Mouse (Mus musculus) CH12.LX (cell line): ENCODE results near the gene Stat1. TPM values are rescaled to one million over a fixed set of nuclear protein-coding genes. Genes with fewer than 3 reads are reported as not detected.
A peak's percentile ranks its signal among the peaks of the same experiment; 100 is the strongest.

Experiments
- DNase-seq: peaks from one replicate; pipeline ENCODE4 v3.0.0-alpha.2; 2013; ENCODE audit errors: extremely low read depth
- H3K27ac ChIP-seq: 2 replicates; pipeline ENCODE4 v1.5.1; 2012; ENCODE audit warnings: low read depth, mild to moderate bottlenecking, control low read depth, moderate library complexity; ENCODE audit not compliant: insufficient read depth
- H3K27me3 ChIP-seq: replicated peaks from 2 replicates; pipeline ENCODE3; 2012; ENCODE audit warnings: inconsistent platforms
- H3K36me3 ChIP-seq, 2 experiments: replicated peaks in 1 of 2; 2 replicates each; pipeline versions ENCODE3 to v1.6.1; 2012; ENCODE audit warnings: inconsistent platforms in 1 of 2, low read length in 1 of 2, mild to moderate bottlenecking in 1 of 2, mixed read lengths in 1 of 2, moderate library complexity in 1 of 2; ENCODE audit not compliant: control insufficient read depth in 1 of 2, insufficient read depth in 1 of 2
- H3K4me1 ChIP-seq, 2 experiments: 2 replicates each; pipeline ENCODE4 v1.6.1; 2012; ENCODE audit warnings: inconsistent platforms in 1 of 2, moderate library complexity in 1 of 2; ENCODE audit not compliant: insufficient read depth in 2 of 2, control insufficient read depth in 1 of 2
- H3K4me2 ChIP-seq: 2 replicates; pipeline ENCODE4 v1.6.1; 2012; ENCODE audit warnings: low read depth, mild to moderate bottlenecking, control low read depth; ENCODE audit not compliant: poor library complexity, insufficient read depth, severe bottlenecking
- H3K4me3 ChIP-seq, 3 experiments: fragments of 150-350 bp in 1 of 3; sonication (generic) in 1 of 3; replicated peaks in 1 of 3; 2 replicates each; pipeline versions ENCODE3 to v1.5.1; 2011 to 2012; ENCODE audit warnings: low read depth in 2 of 3, low read length in 2 of 3, mild to moderate bottlenecking in 2 of 3, moderate library complexity in 2 of 3, control low read depth in 1 of 3, improper control_type of control experiment in 1 of 3, inconsistent platforms in 1 of 3, mixed read lengths in 1 of 3; ENCODE audit not compliant: poor library complexity in 1 of 3
- H3K79me2 ChIP-seq: replicated peaks from 2 replicates; pipeline ENCODE4 v1.6.1; 2012; ENCODE audit warnings: mild to moderate bottlenecking, moderate library complexity; ENCODE audit not compliant: control insufficient read depth, poor library complexity, insufficient read depth, severe bottlenecking; ENCODE audit errors: extremely low read depth
- H3K9ac ChIP-seq: 2 replicates; pipeline ENCODE4 v1.6.1; 2012; ENCODE audit warnings: low read depth, mild to moderate bottlenecking, control low read depth, moderate library complexity; ENCODE audit not compliant: insufficient read depth
- H3K9me3 ChIP-seq: replicated peaks from 2 replicates; pipeline ENCODE3; 2012; ENCODE audit warnings: low read length, inconsistent platforms, mixed read lengths
- BHLHE40 ChIP-seq: IDR thresholded peaks from 2 replicates; pipeline ENCODE4 v1.6.1; 2011; ENCODE audit warnings: mild to moderate bottlenecking, low read depth, low read length, improper control_type of control experiment
- CHD1 ChIP-seq: IDR thresholded peaks from 2 replicates; pipeline ENCODE4 v1.6.1; 2012; ENCODE audit warnings: low read depth, low read length, improper control_type of control experiment, inconsistent platforms
- CHD2 ChIP-seq: IDR thresholded peaks from 2 replicates; pipeline ENCODE4 v1.6.1; 2011; ENCODE audit warnings: low read length, improper control_type of control experiment
- CTCF ChIP-seq, 2 experiments: IDR thresholded peaks in 1 of 2; conservative IDR thresholded peaks in 1 of 2; 2 replicates each; pipeline ENCODE4 v1.5.1; 2011 to 2012; ENCODE audit warnings: low read depth in 2 of 2, low read length in 2 of 2, improper control_type of control experiment in 1 of 2, inconsistent platforms in 1 of 2, mild to moderate bottlenecking in 1 of 2, moderate library complexity in 1 of 2
- E2F4 ChIP-seq: IDR thresholded peaks from 2 replicates; pipeline ENCODE4 v1.6.1; 2011; ENCODE audit warnings: low read depth, low read length, improper control_type of control experiment; ENCODE audit not compliant: insufficient replicate concordance
- ELF1 ChIP-seq: IDR thresholded peaks from 2 replicates; pipeline ENCODE4 v1.6.1; 2014; ENCODE audit warnings: low read depth, mild to moderate bottlenecking, inconsistent platforms, low read length, improper control_type of control experiment
- EP300 ChIP-seq: IDR thresholded peaks from 2 replicates; pipeline ENCODE4 v1.6.1; 2011; ENCODE audit warnings: low read length, improper control_type of control experiment
- ETS1 ChIP-seq: conservative IDR thresholded peaks from 2 replicates; pipeline ENCODE4 v1.6.1; 2012; ENCODE audit warnings: low read depth, mild to moderate bottlenecking, inconsistent platforms, low read length, improper control_type of control experiment, moderate library complexity
- GABPA ChIP-seq: IDR thresholded peaks from 2 replicates; pipeline ENCODE4 v1.6.1; 2012; ENCODE audit warnings: low read depth, low read length, improper control_type of control experiment, inconsistent platforms; ENCODE audit not compliant: insufficient replicate concordance
- HCFC1 ChIP-seq: IDR thresholded peaks from 2 replicates; pipeline ENCODE4 v1.6.1; 2012; ENCODE audit warnings: low read depth, mild to moderate bottlenecking, inconsistent platforms, low read length, improper control_type of control experiment
- IRF4 ChIP-seq: IDR thresholded peaks from 2 replicates; pipeline ENCODE4 v1.6.1; 2014; ENCODE audit warnings: low read depth, mild to moderate bottlenecking, inconsistent platforms, low read length, improper control_type of control experiment
- JUN ChIP-seq: IDR thresholded peaks from 2 replicates; pipeline ENCODE4 v1.6.1; 2011; ENCODE audit warnings: low read depth, mild to moderate bottlenecking, low read length, improper control_type of control experiment, moderate library complexity; ENCODE audit not compliant: insufficient read depth
- JUND ChIP-seq: conservative IDR thresholded peaks from 2 replicates; pipeline ENCODE4 v1.6.1; 2011; ENCODE audit warnings: low read depth, low read length, improper control_type of control experiment
- KAT2A ChIP-seq: IDR thresholded peaks from 2 replicates; pipeline ENCODE4 v1.6.1; 2012; ENCODE audit warnings: low read length, improper control_type of control experiment, inconsistent platforms; ENCODE audit not compliant: insufficient replicate concordance
- MAFK ChIP-seq: IDR thresholded peaks from 2 replicates; pipeline ENCODE4 v1.6.1; 2011; ENCODE audit warnings: low read length, improper control_type of control experiment; ENCODE audit not compliant: insufficient replicate concordance
- MAX ChIP-seq: IDR thresholded peaks from 2 replicates; pipeline ENCODE4 v1.6.1; 2011; ENCODE audit warnings: low read length, improper control_type of control experiment
- MAZ ChIP-seq: IDR thresholded peaks from 2 replicates; pipeline ENCODE4 v1.6.1; 2012; ENCODE audit warnings: low read depth, mild to moderate bottlenecking, inconsistent platforms, low read length, improper control_type of control experiment, moderate library complexity
- MEF2A ChIP-seq: IDR thresholded peaks from 2 replicates; pipeline ENCODE4 v1.6.1; 2014; ENCODE audit warnings: low read depth, mild to moderate bottlenecking, inconsistent platforms, low read length, improper control_type of control experiment, borderline replicate concordance
- MXI1 ChIP-seq: IDR thresholded peaks from 2 replicates; pipeline ENCODE4 v1.6.1; 2011; ENCODE audit warnings: mild to moderate bottlenecking, low read depth, low read length, improper control_type of control experiment
- MYC ChIP-seq: IDR thresholded peaks from 2 replicates; pipeline ENCODE4 v1.6.1; 2011; ENCODE audit warnings: low read depth, mild to moderate bottlenecking, improper control_type of control experiment, low read length
- NELFE ChIP-seq: IDR thresholded peaks from 2 replicates; pipeline ENCODE4 v1.6.1; 2011; ENCODE audit warnings: low read depth, low read length, improper control_type of control experiment
- NRF1 ChIP-seq: IDR thresholded peaks from 2 replicates; pipeline ENCODE4 v1.6.1; 2014; ENCODE audit warnings: low read depth, mild to moderate bottlenecking, inconsistent platforms, low read length, improper control_type of control experiment, moderate library complexity
- PAX5 ChIP-seq: IDR thresholded peaks from 2 replicates; pipeline ENCODE4 v1.6.1; 2012; ENCODE audit warnings: low read length, inconsistent platforms, mixed read lengths
- POLR2A ChIP-seq: IDR thresholded peaks from 2 replicates; pipeline ENCODE4 v1.6.1; 2011; ENCODE audit warnings: low read depth, mild to moderate bottlenecking, improper control_type of control experiment, low read length
- POLR2AphosphoS2 ChIP-seq: IDR thresholded peaks from 2 replicates; pipeline ENCODE4 v1.6.1; 2011; ENCODE audit warnings: low read depth, low read length, improper control_type of control experiment
- RAD21 ChIP-seq: IDR thresholded peaks from 2 replicates; pipeline ENCODE4 v1.6.1; 2011; ENCODE audit warnings: low read depth, mild to moderate bottlenecking, low read length, improper control_type of control experiment, moderate library complexity
- RCOR1 ChIP-seq: conservative IDR thresholded peaks from 2 replicates; pipeline ENCODE4 v1.6.1; 2012; ENCODE audit warnings: low read depth, mild to moderate bottlenecking, inconsistent platforms, low read length, improper control_type of control experiment
- SIN3A ChIP-seq: IDR thresholded peaks from 2 replicates; pipeline ENCODE4 v1.6.1; 2012; ENCODE audit warnings: low read length, improper control_type of control experiment, inconsistent platforms
- SMC3 ChIP-seq: IDR thresholded peaks from 2 replicates; pipeline ENCODE4 v1.6.1; 2011; ENCODE audit warnings: low read depth, low read length, improper control_type of control experiment
- TBP ChIP-seq: conservative IDR thresholded peaks from 2 replicates; pipeline ENCODE4 v1.6.1; 2011; ENCODE audit warnings: low read depth, low read length, improper control_type of control experiment
- TCF12 ChIP-seq: IDR thresholded peaks from 2 replicates; pipeline ENCODE4 v1.6.1; 2014; ENCODE audit warnings: low read depth, mild to moderate bottlenecking, inconsistent platforms, low read length, improper control_type of control experiment
- UBTF ChIP-seq: IDR thresholded peaks from 2 replicates; pipeline ENCODE4 v1.6.1; 2012; ENCODE audit warnings: low read depth, mild to moderate bottlenecking, inconsistent platforms, low read length, improper control_type of control experiment, moderate library complexity
- USF1 ChIP-seq: IDR thresholded peaks from 2 replicates; pipeline ENCODE4 v1.6.1; 2014; ENCODE audit warnings: low read depth, mild to moderate bottlenecking, inconsistent platforms, low read length, improper control_type of control experiment
- USF2 ChIP-seq: conservative IDR thresholded peaks from 2 replicates; pipeline ENCODE4 v1.6.1; 2011; ENCODE audit warnings: low read depth, low read length, improper control_type of control experiment
- ZC3H11A ChIP-seq: IDR thresholded peaks from 2 replicates; pipeline ENCODE4 v1.6.1; 2012; ENCODE audit warnings: low read depth, mild to moderate bottlenecking, inconsistent platforms, low read length, improper control_type of control experiment
- ZKSCAN1 ChIP-seq: IDR thresholded peaks from 2 replicates; pipeline ENCODE4 v1.6.1; 2012; ENCODE audit warnings: low read depth, inconsistent platforms, low read length, improper control_type of control experiment, borderline replicate concordance
- ZMIZ1 ChIP-seq: IDR thresholded peaks from 2 replicates; pipeline ENCODE4 v1.6.1; 2012; ENCODE audit warnings: low read depth, mild to moderate bottlenecking, inconsistent platforms, low read length, improper control_type of control experiment
- dilution Hi-C: fragments of 300-500 bp; cut with MboI; formaldehyde crosslinking; loops from 2 replicates; pipeline ENCODE4 v1.14.3; 2020; ENCODE audit warnings: low sequenced_read_pairs; ENCODE audit not compliant: extremely low pct_unique_long_range_greater_than_20kb, extremely low pct_ligation_motif_present
- in situ Hi-C: fragments of 300-500 bp; cut with MboI; formaldehyde crosslinking; loops from 3 replicates; pipeline ENCODE4 v1.14.3; 2019; ENCODE audit warnings: low sequenced_read_pairs, low pct_ligation_motif_present, low pct_unique_long_range_greater_than_20kb, mixed read lengths
- polyA plus RNA-seq: library from polyadenylated mRNA; unstranded; fragments of >175 nt; gene quantifications from 2 replicates; pipeline ENCODE4 v1.2.1, GENCODE M21; 2012; ENCODE audit warnings: low read depth; ENCODE audit not compliant: insufficient read length
- total RNA-seq, 2 experiments: library from RNA; depleted of rRNA; stranded (reverse); fragments of 300-350 nt in 1 of 2; fragments of >200 nt in 1 of 2; gene quantifications; 2 replicates each; pipeline ENCODE4 v1.2.3; 2012 to 2014

The Stat1 gene
- total and polyA plus RNA-seq, 3 experiments, result 101 to 179 (median 143) TPM

- Histone ChIP-seq H3K36me3 (peaks cover 79 to 80% of the 10 kb centered on the region in 2 experiments), H3K9me3 (no peaks in the 10 kb centered on the region), H3K9ac (peak overlapping the region; percentile 13; the same call in 1 of the 2 replicates), H3K4me2 (0 out of 2 replicates have a peak overlapping the region, but pooled peaks have one; percentile 38), H3K4me1 (peaks cover 29 to 83% of the 10 kb centered on the region in 2 experiments), H3K27ac (peak overlapping the region; percentile 90), H3K27me3 (no peaks in the 10 kb centered on the region), H3K4me3 (no peak overlapping the region), H3K79me2 (0 out of 2 replicates have a peak, but pooled peaks cover 2% of the 10 kb centered on the region)
- no peak for DNase-seq
- in situ Hi-C loops (no loop called here), dilution Hi-C loops (no loop called here)
- TF ChIP-seq CTCF (conservative IDR thresholded peaks at IDR 0.05 in 1 of 2, IDR thresholded peaks at IDR 0.05 in 1 of 2; ENCODE audit: low read depth in 2 of 2, low read length in 2 of 2), result no peak
- TF ChIP-seq JUN, result no peak
- no peak for TF ChIP-seq UBTF
- TF ChIP-seq ETS1, result no peak
- TF ChIP-seq MAZ, result no peak
- peak; percentile 71 for TF ChIP-seq MXI1
- TF ChIP-seq ELF1, result no peak
- TF ChIP-seq ZC3H11A, result no peak
- no peak for TF ChIP-seq CHD1
- TF ChIP-seq POLR2A, result peak; percentile 26; the same call in 1 of the 2 replicates
- no peak for TF ChIP-seq POLR2AphosphoS2
- no peak for TF ChIP-seq RAD21
- no peak for TF ChIP-seq IRF4
- TF ChIP-seq MAX, result no peak
- no peak for TF ChIP-seq JUND
- no peak for TF ChIP-seq E2F4
- TF ChIP-seq KAT2A, result no peak
- no peak for TF ChIP-seq GABPA
- TF ChIP-seq MYC, result peak; percentile 42; the same call in 1 of the 2 replicates
- TF ChIP-seq USF1, result no peak
- 0 out of 2 replicates have a peak, but pooled peaks have one; percentile 8 for TF ChIP-seq SIN3A
- TF ChIP-seq NRF1, result no peak
- TF ChIP-seq EP300, result no peak
- peak; percentile 21; the same call in 1 of the 2 replicates for TF ChIP-seq BHLHE40
- TF ChIP-seq USF2, result no peak
- no peak for TF ChIP-seq CHD2
- TF ChIP-seq HCFC1, result no peak
- TF ChIP-seq SMC3, result no peak
- no peak for TF ChIP-seq MEF2A
- TF ChIP-seq TCF12, result no peak
- no peak for TF ChIP-seq ZMIZ1
- TF ChIP-seq RCOR1, result no peak
- no peak for TF ChIP-seq ZKSCAN1
- no peak for TF ChIP-seq NELFE
- TF ChIP-seq MAFK, result no peak
- no peak for TF ChIP-seq PAX5
- TF ChIP-seq TBP, result no peak
Observed at GRCm38 (mm10) chr1:52142117-52142516, 22.9 kb downstream of the Stat1 start.
